Comparison of ENCODE assay signal across 17 mouse cellular contexts in the genomic region with DNA sequence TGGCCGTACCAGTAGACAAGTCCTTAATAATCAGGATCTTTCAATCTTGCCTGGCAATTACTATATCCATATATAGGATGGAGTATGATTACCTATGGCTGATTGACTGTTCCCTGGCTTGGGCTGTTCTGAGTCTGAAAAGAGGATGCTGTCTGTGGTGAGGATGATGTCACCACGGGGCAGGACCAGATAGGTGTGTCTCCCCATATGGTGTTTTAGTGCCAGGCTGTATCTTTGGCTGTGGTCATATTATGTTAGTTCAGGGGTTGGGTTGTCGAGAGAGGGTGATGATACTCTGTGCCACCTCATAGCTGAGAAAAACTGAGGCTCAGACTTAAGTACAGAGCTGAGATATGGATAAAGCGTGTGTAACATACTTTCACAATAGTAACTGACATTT. TPM values are rescaled to one million over a fixed set of nuclear protein-coding genes. Genes with fewer than 3 reads are reported as not detected.
"Had no signal": no experiment of that assay in that cellular context is flagged by ENCODE, and none has a peak within 500 bp of the region (broad histone marks: within the 10 kb centered on the region; RNA-seq: fewer than 3 reads in every experiment).

No protein-coding gene starts in this region.

- DNase-seq: kidney, adult 18-20 months; kidney, adult 9 months; kidney, postnatal 14 days; kidney, postnatal 4 days; layer of hippocampus, adult 9-11 months; liver; lung, adult 18-20 months; lung, postnatal 10 days; lung, postnatal 36 days; right cerebral cortex, postnatal 14 days; thymus, postnatal 25 days had no signal

- ATAC-seq: liver, embryonic 12.5 days; midbrain, embryonic 15.5 days had no signal

RNA-seq across cellular contexts. Expression of gene Gm49337, which starts 11.9 kb away (rescaled TPM):
- total RNA-seq: left cerebral cortex, postnatal 25 days had no signal

RNA-seq across cellular contexts. Expression of gene 1700042G07Rik, which starts 11.9 kb away (rescaled TPM):
- total RNA-seq: layer of hippocampus, adult 18-20 months; layer of hippocampus, postnatal 25 days; left cerebral cortex, adult 18-20 months; left cerebral cortex, postnatal 25 days had no signal

RNA-seq across cellular contexts. Expression of gene Tspan1, which starts 17.7 kb away (rescaled TPM):
- total RNA-seq: layer of hippocampus, adult 18-20 months; layer of hippocampus, postnatal 25 days had no signal
